Mouse (Mus musculus): Measurements from ENCODE around the gene Cluh. TPM values are rescaled to one million over a fixed set of nuclear protein-coding genes. Genes with fewer than 3 reads are reported as not detected.

Gene Cluh
- polyA plus RNA-seq (2015; fragmentation: Nextera tagmentation; extraction: Ambion mirVana), result 16.3 and 16.9 TPM in 2 replicates

DNA sequence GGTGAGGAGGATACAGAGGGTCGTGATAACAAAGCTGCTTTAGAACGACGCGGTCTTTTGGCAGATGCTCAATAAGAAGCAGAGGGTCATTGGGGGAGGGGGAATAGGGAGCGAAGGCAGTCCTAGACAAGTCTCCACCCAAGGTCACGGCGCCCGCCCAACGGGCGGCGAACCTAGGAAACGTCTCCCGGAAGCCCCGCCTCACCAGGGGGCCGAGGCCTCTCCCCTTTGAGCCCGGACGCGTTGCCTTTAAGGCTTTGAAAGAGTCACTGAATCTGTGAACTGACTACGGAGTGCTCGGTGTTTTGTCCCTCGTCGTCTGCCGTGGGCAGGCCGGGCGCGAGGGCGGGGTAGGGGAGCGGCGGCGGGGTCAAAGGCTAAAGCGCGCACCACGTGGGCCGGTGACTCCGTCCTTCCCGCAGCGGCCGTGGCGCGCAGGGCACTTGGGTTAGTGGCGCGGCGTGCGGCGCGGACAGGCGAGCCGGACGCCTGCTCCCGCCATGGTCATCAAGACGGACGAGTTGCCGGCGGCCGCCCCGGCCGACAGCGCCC, at the start of gene Cluh:
TSS of gene Cluh (plus strand) at position 401 of the 552 bp plus-strand sequence.
- Histone ChIP-seq H3K9me3 (no peaks in the 10 kb centered on the region), H3K9ac (peak within 1 kb of the TSS; percentile 89), H3K4me1 (replicated peaks) (peaks cover 52% of the 10 kb centered on the region), H3K4me3 (peak within 1 kb of the TSS; percentile 92), H3K27me3 (no peaks in the 10 kb centered on the region), H3K4me2 (peak within 1 kb of the TSS; percentile 96), H3K27ac (replicated peaks) (peak within 1 kb of the TSS; percentile 77), H3K36me3 (no peaks in the 10 kb centered on the region)
- under 1% methylated on average over 58 of the region's 58 CpGs for whole genome bisulfite sequencing
- ATAC-seq (ENCODE audit: low read depth), result peak; percentile 90

DNA sequence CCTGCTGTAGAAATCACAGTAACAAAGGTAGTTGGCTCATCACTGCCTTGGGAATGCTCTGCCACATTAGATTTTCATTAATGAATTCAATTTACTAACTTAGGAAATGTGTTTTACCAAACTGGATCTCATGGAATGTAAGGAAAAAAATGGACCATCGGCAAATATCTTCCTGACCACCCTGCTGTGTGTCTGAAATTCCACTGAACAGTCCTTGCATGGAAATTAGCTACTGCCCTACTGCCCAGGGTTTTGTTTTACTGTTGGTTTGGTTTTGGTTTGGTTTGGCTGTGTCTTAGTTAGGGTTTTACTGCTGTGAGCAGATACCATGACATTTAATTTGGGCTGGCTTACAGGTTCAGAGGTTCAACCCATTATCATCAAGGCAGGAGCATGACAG, 47.0 kb upstream of the Cluh start:
- H3K9me3 ChIP-seq, result 0 out of 2 replicates have a peak, but pooled peaks cover 5% of the 10 kb centered on the region
- H3K36me3 ChIP-seq, result no peaks in the 10 kb centered on the region
- 88% methylated on average over 1 of the region's 1 CpGs for WGBS
- ATAC-seq (ENCODE audit: low read depth), result no peak
- no peak overlapping the region for H3K9ac ChIP-seq
- H3K4me1 ChIP-seq (replicated peaks), result no peaks in the 10 kb centered on the region
- no peak overlapping the region for H3K4me2 ChIP-seq
- no peak overlapping the region for H3K4me3 ChIP-seq
- 0 out of 2 replicates have a peak, but pooled peaks cover 3% of the 10 kb centered on the region for H3K27me3 ChIP-seq
- H3K27ac ChIP-seq (replicated peaks), result no peak overlapping the region

GRCm38 (mm10) chr11:74610068-74610467, 39.2 kb upstream of the Cluh start:
- peak overlapping the region; percentile 40 for H3K4me3 ChIP-seq
- no peak overlapping the region for H3K9ac ChIP-seq
- peak overlapping the region; percentile 65 for H3K4me2 ChIP-seq
- no peak overlapping the region for H3K27ac ChIP-seq (replicated peaks)
- no peaks in the 10 kb centered on the region for H3K9me3 ChIP-seq
- peaks cover 69% of the 10 kb centered on the region for H3K27me3 ChIP-seq
- H3K4me1 ChIP-seq (replicated peaks), result peaks cover 13% of the 10 kb centered on the region
- WGBS, result 20% methylated on average over 5 of the region's 5 CpGs
- ATAC-seq (ENCODE audit: low read depth), result no peak
- no peaks in the 10 kb centered on the region for H3K36me3 ChIP-seq

DNA sequence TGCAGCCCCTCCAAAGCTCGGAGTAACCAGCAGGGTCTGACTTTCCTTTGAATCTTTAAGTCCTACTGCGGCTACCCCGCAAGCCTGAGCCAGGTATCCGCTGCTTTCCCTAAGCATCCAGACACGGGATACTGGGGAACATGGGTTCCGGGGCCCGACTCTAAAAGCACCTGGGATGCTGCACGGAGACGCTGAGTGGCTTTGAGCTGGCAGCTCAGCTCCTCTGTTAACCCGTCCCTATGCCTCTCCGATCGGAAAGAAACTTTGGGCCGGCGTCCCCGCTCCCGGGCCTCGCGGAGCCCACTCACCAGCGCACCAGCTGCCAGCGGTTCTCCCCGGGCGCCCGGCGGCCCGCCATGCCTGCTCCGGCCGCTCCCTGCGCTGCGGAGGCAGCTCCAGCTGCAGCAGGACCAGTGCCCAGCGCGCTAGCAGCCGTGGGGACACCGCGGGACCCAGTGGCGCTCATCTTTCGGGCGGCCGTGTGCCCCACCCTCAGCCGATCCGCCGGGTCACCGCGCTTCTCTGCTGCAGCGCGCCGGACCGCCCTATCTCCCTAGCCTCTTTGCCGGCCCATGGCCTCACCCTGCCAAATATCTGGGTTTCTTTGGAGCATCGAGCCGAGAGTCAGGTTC, 38.6 kb upstream of the Cluh start, which contains the start of gene Rap1gap2:
TSS of gene Rap1gap2 (minus strand) at position 371 of the 632 bp plus-strand sequence.
- ATAC-seq (ENCODE audit: low read depth), result peak; percentile 59; the same call in 1 of the 2 replicates
- no peak within 1 kb of the TSS for H3K27ac ChIP-seq (replicated peaks)
- peak within 1 kb of the TSS; percentile 65 for H3K4me2 ChIP-seq
- H3K9ac ChIP-seq, result peak within 1 kb of the TSS; percentile 62
- H3K27me3 ChIP-seq, result peaks cover 75% of the 10 kb centered on the region
- no peaks in the 10 kb centered on the region for H3K9me3 ChIP-seq
- 1% methylated on average over 50 of the region's 50 CpGs for WGBS
- H3K36me3 ChIP-seq, result no peaks in the 10 kb centered on the region
- peaks cover 13% of the 10 kb centered on the region for H3K4me1 ChIP-seq (replicated peaks)
- H3K4me3 ChIP-seq, result peak within 1 kb of the TSS; percentile 40

GRCm38 (mm10) chr11:74611437-74611836, 37.9 kb upstream of the Cluh start:
- Histone ChIP-seq H3K9ac (no peak overlapping the region), H3K27ac (replicated peaks) (no peak overlapping the region), H3K4me3 (0 out of 2 replicates have a peak overlapping the region, but pooled peaks have one; percentile 40), H3K9me3 (no peaks in the 10 kb centered on the region), H3K4me1 (replicated peaks) (peaks cover 13% of the 10 kb centered on the region), H3K4me2 (peak overlapping the region; percentile 65; the same call in 1 of the 2 replicates), H3K27me3 (peaks cover 82% of the 10 kb centered on the region), H3K36me3 (no peaks in the 10 kb centered on the region)
- 19% methylated on average over 7 of the region's 7 CpGs for WGBS
- ATAC-seq (ENCODE audit: low read depth), result no peak

DNA sequence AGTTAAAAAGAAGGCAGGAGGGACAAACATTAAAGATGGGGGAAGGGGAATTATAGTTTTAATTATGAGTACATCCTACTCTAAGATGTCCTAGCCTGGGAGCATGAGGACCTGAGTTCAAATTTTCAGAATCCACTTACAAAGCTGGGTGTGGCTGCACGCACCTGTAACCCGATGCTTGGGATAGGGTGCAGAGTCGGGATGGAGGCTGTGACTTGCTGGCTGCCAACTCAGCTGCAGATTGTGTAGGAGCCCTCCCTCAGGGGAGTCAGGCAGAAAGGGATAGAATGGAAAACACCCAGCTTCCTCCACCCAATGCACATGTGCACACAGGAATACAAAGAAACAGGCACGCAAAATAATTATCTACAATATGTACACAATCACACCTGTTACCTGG, 35.9 kb upstream of the Cluh start:
- Histone ChIP-seq H3K4me1 (replicated peaks) (peaks cover 13% of the 10 kb centered on the region), H3K9ac (no peak overlapping the region), H3K36me3 (no peaks in the 10 kb centered on the region), H3K9me3 (no peaks in the 10 kb centered on the region), H3K27ac (replicated peaks) (no peak overlapping the region), H3K4me3 (no peak overlapping the region), H3K4me2 (no peak overlapping the region), H3K27me3 (peaks cover 85% of the 10 kb centered on the region)
- ATAC-seq (ENCODE audit: low read depth), result no peak
- WGBS, result 67% methylated on average over 4 of the region's 4 CpGs

DNA sequence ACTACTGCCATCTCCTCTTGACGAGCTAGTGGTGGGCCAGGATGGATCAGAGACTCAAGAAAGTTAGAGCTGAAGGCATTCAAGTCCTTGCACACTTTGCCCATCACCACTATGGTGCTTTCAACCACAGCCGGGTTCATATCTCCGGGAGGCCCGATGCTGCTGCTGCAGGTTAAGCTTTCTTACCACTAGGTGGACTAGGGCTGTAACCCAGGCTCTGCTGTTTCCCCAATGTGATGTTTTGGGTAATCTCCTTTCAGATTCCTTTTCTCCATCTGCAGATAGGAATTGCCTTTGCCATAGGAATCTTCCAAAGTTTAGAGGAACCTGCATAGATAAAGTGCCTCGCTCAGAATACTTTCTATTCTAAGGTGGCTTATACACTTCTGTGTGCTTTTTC, 33.7 kb upstream of the Cluh start:
- Histone ChIP-seq H3K27me3 (peaks cover 78% of the 10 kb centered on the region), H3K9me3 (no peaks in the 10 kb centered on the region), H3K4me3 (no peak overlapping the region), H3K9ac (no peak overlapping the region), H3K4me1 (replicated peaks) (peaks cover 16% of the 10 kb centered on the region), H3K4me2 (no peak overlapping the region), H3K27ac (replicated peaks) (no peak overlapping the region), H3K36me3 (no peaks in the 10 kb centered on the region)
- WGBS, result 57% methylated on average over 5 of the region's 5 CpGs
- ATAC-seq (ENCODE audit: low read depth), result no peak

- Histone ChIP-seq H3K36me3 (0 out of 2 replicates have a peak, but pooled peaks cover 9% of the 10 kb centered on the region), H3K4me2 (peak within 1 kb of the TSS; percentile 71), H3K9me3 (no peaks in the 10 kb centered on the region), H3K4me3 (peak within 1 kb of the TSS; percentile 71), H3K9ac (peak within 1 kb of the TSS; percentile 82), H3K27me3 (peaks cover 69% of the 10 kb centered on the region), H3K27ac (replicated peaks) (0 out of 2 replicates have a peak within 1 kb of the TSS, but pooled peaks have one; percentile 46), H3K4me1 (replicated peaks) (peaks cover 11% of the 10 kb centered on the region; the same call in 1 of the 2 replicates)
- ATAC-seq (ENCODE audit: low read depth), result peak; percentile 89
- under 1% methylated on average over 53 of the region's 63 CpGs for WGBS
Measured at GRCm38 (mm10) chr11:74619201-74619955, 29.9 kb upstream of the Cluh start, which contains the start of gene Ccdc92b. Ccdc92b (plus strand) TSS chr11:74619605.

- H3K9me3 ChIP-seq, result no peaks in the 10 kb centered on the region
- WGBS, result 3% methylated on average over 16 of the region's 16 CpGs
- H3K27ac ChIP-seq (replicated peaks), result no peak overlapping the region
- H3K4me2 ChIP-seq, result peak overlapping the region; percentile 71
- peak; percentile 67; the same call in 1 of the 2 replicates for ATAC-seq (ENCODE audit: low read depth)
- H3K36me3 ChIP-seq, result 0 out of 2 replicates have a peak, but pooled peaks cover 9% of the 10 kb centered on the region
- H3K27me3 ChIP-seq, result peaks cover 65% of the 10 kb centered on the region
- peak overlapping the region; percentile 71 for H3K4me3 ChIP-seq
- H3K9ac ChIP-seq, result peak overlapping the region; percentile 82
- peaks cover 11% of the 10 kb centered on the region; the same call in 1 of the 2 replicates for H3K4me1 ChIP-seq (replicated peaks)
Measured at GRCm38 (mm10) chr11:74619956-74620300, 29.4 kb upstream of the Cluh start.

- Histone ChIP-seq H3K27ac (replicated peaks) (no peak overlapping the region), H3K4me1 (replicated peaks) (peaks cover 11% of the 10 kb centered on the region; the same call in 1 of the 2 replicates), H3K36me3 (0 out of 2 replicates have a peak, but pooled peaks cover 9% of the 10 kb centered on the region), H3K4me3 (no peak overlapping the region), H3K27me3 (peaks cover 51% of the 10 kb centered on the region), H3K9me3 (no peaks in the 10 kb centered on the region), H3K4me2 (no peak overlapping the region), H3K9ac (no peak overlapping the region)
- no peak for ATAC-seq (ENCODE audit: low read depth)
- WGBS, result 78% methylated on average over 8 of the region's 8 CpGs
Measured at GRCm38 (mm10) chr11:74621974-74622669, 27.2 kb upstream of the Cluh start.

GRCm38 (mm10) chr11:74623693-74624092, 25.6 kb upstream of the Cluh start:
- Histone ChIP-seq H3K27me3 (peaks cover 38% of the 10 kb centered on the region), H3K9me3 (no peaks in the 10 kb centered on the region), H3K36me3 (0 out of 2 replicates have a peak, but pooled peaks cover 9% of the 10 kb centered on the region), H3K4me3 (no peak overlapping the region), H3K4me2 (no peak overlapping the region), H3K27ac (replicated peaks) (no peak overlapping the region), H3K4me1 (replicated peaks) (peaks cover 11% of the 10 kb centered on the region; the same call in 1 of the 2 replicates), H3K9ac (no peak overlapping the region)
- no peak for ATAC-seq (ENCODE audit: low read depth)
- WGBS, result 72% methylated on average over 6 of the region's 6 CpGs

Data from neural tube, embryonic 13.5 days (tissue).